Mouse (Mus musculus): ENCODE measurements around the gene Shisa4. TPM values are rescaled to one million over a fixed set of nuclear protein-coding genes. Genes with fewer than 3 reads are reported as not detected.

The Shisa4 gene
- polyA plus RNA-seq (2015; fragmentation: Nextera tagmentation; extraction: Ambion mirVana), result 19.2 and 20.0 TPM in 2 replicates

DNA sequence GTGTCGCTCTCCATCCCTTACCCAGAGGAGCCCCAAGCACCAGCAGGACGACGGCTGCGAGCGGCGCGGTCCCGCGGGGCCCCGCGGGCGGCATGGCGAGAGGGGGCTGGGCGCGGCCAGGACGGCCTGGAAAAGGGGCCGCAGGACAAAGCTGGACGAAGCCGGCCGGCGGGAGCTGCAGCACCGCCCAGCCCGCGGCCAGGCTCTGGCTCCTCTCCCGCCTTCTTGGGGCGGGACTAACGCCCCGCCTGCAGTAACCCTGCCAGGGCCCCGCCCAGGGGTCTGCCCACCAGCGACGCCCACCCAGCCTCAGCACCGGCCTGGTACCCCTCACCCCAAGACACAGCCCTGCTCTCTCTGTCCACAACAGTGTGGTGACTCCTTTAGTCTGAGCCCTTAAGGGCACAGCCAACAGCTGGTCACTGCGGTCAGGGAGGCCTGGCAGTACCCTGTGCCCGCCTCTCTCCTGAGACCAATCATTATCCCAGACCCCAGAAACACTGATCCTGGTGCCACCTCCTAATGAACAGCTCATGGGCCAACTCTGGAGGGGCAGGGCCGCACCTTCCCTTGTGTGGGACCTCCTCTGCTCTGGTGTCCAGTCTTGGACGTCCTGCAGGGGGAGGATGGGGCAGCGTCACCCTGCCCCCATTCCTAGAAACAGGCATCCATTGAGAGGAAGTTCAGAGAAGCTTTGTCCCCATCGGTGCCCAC, at the start of gene Shisa4:
TSS of gene Shisa4 (minus strand) at position 370 of the 714 bp plus-strand sequence.
- DNase-seq (ENCODE audit: low spot score), result peak; percentile 86
- Histone ChIP-seq H3K9ac (replicated peaks; ENCODE audit: low read depth) (peak within 1 kb of the TSS; percentile 56), H3K27ac (ENCODE audit: low read length) (peak within 1 kb of the TSS; percentile 35; the same call in 1 of the 2 replicates), H3K4me2 (replicated peaks; ENCODE audit: low read depth, low read length) (peak within 1 kb of the TSS; percentile 97), H3K27me3 (replicated peaks; ENCODE audit: insufficient read depth, low read length) (no peaks in the 10 kb centered on the region), H3K36me3 (ENCODE audit: insufficient read depth, low read length) (no peaks in the 10 kb centered on the region), H3K4me1 (ENCODE audit: insufficient read depth, low read depth, low read length) (peaks cover 7% of the 10 kb centered on the region; the same call in 1 of the 2 replicates), H3K4me3 (ENCODE audit: low read depth, low read length) (peak within 1 kb of the TSS; percentile 55), H3K9me3 (ENCODE audit: low read length) (no peaks in the 10 kb centered on the region)
- ATAC-seq, result peak; percentile 93
- WGBS, result 2% methylated on average over 30 of the region's 38 CpGs
- TF ChIP-seq EP300 (IDR thresholded peaks at IDR 0.05), result no peak
- peak; percentile 42 for TF ChIP-seq CTCF (IDR thresholded peaks at IDR 0.05)

DNA sequence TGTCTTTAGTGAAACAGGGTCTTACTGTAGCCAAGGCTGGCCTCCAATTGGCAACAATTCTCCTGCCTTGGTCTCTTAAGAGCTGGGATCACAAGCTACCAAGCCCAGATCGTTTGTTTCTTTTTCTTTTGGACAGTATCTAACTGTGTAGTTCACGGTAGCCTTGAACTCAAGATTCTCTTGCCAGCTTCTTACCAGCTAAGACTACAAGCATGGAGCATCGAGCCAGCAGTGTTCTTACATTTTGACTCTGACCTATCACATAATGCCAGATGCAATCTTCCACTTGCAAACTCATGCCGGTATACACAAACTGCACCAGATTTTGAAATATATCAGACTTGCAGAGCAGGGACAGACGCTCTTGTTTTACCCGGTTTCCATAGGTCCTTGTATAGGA, 47.7 kb upstream of the Shisa4 start:
- Histone ChIP-seq H3K4me1 (ENCODE audit: insufficient read depth, low read depth, low read length) (peaks cover under 1% of the 10 kb centered on the region; the same call in 1 of the 2 replicates), H3K4me3 (ENCODE audit: low read depth, low read length) (no peak overlapping the region), H3K9ac (replicated peaks; ENCODE audit: low read depth) (no peak overlapping the region), H3K27me3 (replicated peaks; ENCODE audit: insufficient read depth, low read length) (no peaks in the 10 kb centered on the region), H3K27ac (ENCODE audit: low read length) (no peak overlapping the region), H3K9me3 (ENCODE audit: low read length) (no peaks in the 10 kb centered on the region), H3K4me2 (replicated peaks; ENCODE audit: low read depth, low read length) (no peak overlapping the region), H3K36me3 (ENCODE audit: insufficient read depth, low read length) (peaks cover 16% of the 10 kb centered on the region; the same call in 1 of the 2 replicates)
- DNase-seq (ENCODE audit: low spot score) (no peak), ATAC-seq (no peak)
- TF ChIP-seq CTCF (IDR thresholded peaks at IDR 0.05), result no peak
- TF ChIP-seq EP300 (IDR thresholded peaks at IDR 0.05), result no peak
- 91% methylated on average over 6 of the region's 6 CpGs for WGBS

- DNase-seq (ENCODE audit: low spot score) (peak; percentile 60), ATAC-seq (peak; percentile 22; the same call in 1 of the 2 replicates)
- peaks cover 26% of the 10 kb centered on the region; the same call in 1 of the 2 replicates for H3K36me3 ChIP-seq (ENCODE audit: insufficient read depth, low read length)
- no peak overlapping the region for H3K4me2 ChIP-seq (replicated peaks; ENCODE audit: low read depth, low read length)
- no peaks in the 10 kb centered on the region for H3K9me3 ChIP-seq (ENCODE audit: low read length)
- peaks cover 6% of the 10 kb centered on the region; the same call in 1 of the 2 replicates for H3K4me1 ChIP-seq (ENCODE audit: insufficient read depth, low read depth, low read length)
- no peaks in the 10 kb centered on the region for H3K27me3 ChIP-seq (replicated peaks; ENCODE audit: insufficient read depth, low read length)
- TF ChIP-seq CTCF (IDR thresholded peaks at IDR 0.05) (no peak), EP300 (IDR thresholded peaks at IDR 0.05) (no peak)
- no peak overlapping the region for H3K9ac ChIP-seq (replicated peaks; ENCODE audit: low read depth)
- no peak overlapping the region for H3K27ac ChIP-seq (ENCODE audit: low read length)
- H3K4me3 ChIP-seq (ENCODE audit: low read depth, low read length), result no peak overlapping the region
These were observed 39.0 kb upstream of the Shisa4 start for GRCm38 (mm10) chr1:135413996-135414395.

GRCm38 (mm10) chr1:135412130-135412529, 37.1 kb upstream of the Shisa4 start:
- H3K4me2 ChIP-seq (replicated peaks; ENCODE audit: low read depth, low read length), result no peak overlapping the region
- no peaks in the 10 kb centered on the region for H3K27me3 ChIP-seq (replicated peaks; ENCODE audit: insufficient read depth, low read length)
- no peak for DNase-seq (ENCODE audit: low spot score)
- H3K9me3 ChIP-seq (ENCODE audit: low read length), result no peaks in the 10 kb centered on the region
- H3K27ac ChIP-seq (ENCODE audit: low read length), result no peak overlapping the region
- H3K9ac ChIP-seq (replicated peaks; ENCODE audit: low read depth), result no peak overlapping the region
- ATAC-seq, result no peak
- peaks cover 17% of the 10 kb centered on the region; the same call in 1 of the 2 replicates for H3K36me3 ChIP-seq (ENCODE audit: insufficient read depth, low read length)
- H3K4me1 ChIP-seq (ENCODE audit: insufficient read depth, low read depth, low read length), result peaks cover 6% of the 10 kb centered on the region; the same call in 1 of the 2 replicates
- H3K4me3 ChIP-seq (ENCODE audit: low read depth, low read length), result no peak overlapping the region
- WGBS, result 73% methylated on average over 4 of the region's 4 CpGs
- TF ChIP-seq EP300 (IDR thresholded peaks at IDR 0.05) (no peak), CTCF (IDR thresholded peaks at IDR 0.05) (no peak)

GRCm38 (mm10) chr1:135410967-135411366, 35.9 kb upstream of the Shisa4 start:
- peak; percentile 95 for DNase-seq (ENCODE audit: low spot score)
- WGBS, result 17% methylated on average over 2 of the region's 2 CpGs
- Histone ChIP-seq H3K27me3 (replicated peaks; ENCODE audit: insufficient read depth, low read length) (no peaks in the 10 kb centered on the region), H3K4me3 (ENCODE audit: low read depth, low read length) (no peak overlapping the region), H3K36me3 (ENCODE audit: insufficient read depth, low read length) (peaks cover 14% of the 10 kb centered on the region; the same call in 1 of the 2 replicates), H3K9me3 (ENCODE audit: low read length) (no peaks in the 10 kb centered on the region), H3K4me2 (replicated peaks; ENCODE audit: low read depth, low read length) (no peak overlapping the region), H3K27ac (ENCODE audit: low read length) (peak overlapping the region; percentile 62), H3K4me1 (ENCODE audit: insufficient read depth, low read depth, low read length) (peaks cover 6% of the 10 kb centered on the region; the same call in 1 of the 2 replicates), H3K9ac (replicated peaks; ENCODE audit: low read depth) (no peak overlapping the region)
- peak; percentile 98 for ATAC-seq
- TF ChIP-seq EP300 (IDR thresholded peaks at IDR 0.05) (peak; percentile 84), CTCF (IDR thresholded peaks at IDR 0.05) (no peak)

GRCm38 (mm10) chr1:135408973-135409372, 33.9 kb upstream of the Shisa4 start:
- peaks cover 6% of the 10 kb centered on the region; the same call in 1 of the 2 replicates for H3K4me1 ChIP-seq (ENCODE audit: insufficient read depth, low read depth, low read length)
- WGBS, result 93% methylated on average over 4 of the region's 4 CpGs
- H3K27me3 ChIP-seq (replicated peaks; ENCODE audit: insufficient read depth, low read length), result no peaks in the 10 kb centered on the region
- TF ChIP-seq CTCF (IDR thresholded peaks at IDR 0.05) (no peak), EP300 (IDR thresholded peaks at IDR 0.05) (no peak)
- no peak for DNase-seq (ENCODE audit: low spot score)
- no peak overlapping the region for H3K27ac ChIP-seq (ENCODE audit: low read length)
- no peak overlapping the region for H3K9ac ChIP-seq (replicated peaks; ENCODE audit: low read depth)
- peaks cover 19% of the 10 kb centered on the region; the same call in 1 of the 2 replicates for H3K36me3 ChIP-seq (ENCODE audit: insufficient read depth, low read length)
- no peak overlapping the region for H3K4me3 ChIP-seq (ENCODE audit: low read depth, low read length)
- ATAC-seq, result no peak
- no peak overlapping the region for H3K4me2 ChIP-seq (replicated peaks; ENCODE audit: low read depth, low read length)
- no peaks in the 10 kb centered on the region for H3K9me3 ChIP-seq (ENCODE audit: low read length)

All from lung, postnatal 0 days (tissue).